Mouse (Mus musculus) cerebellum, adult 2 months (tissue): ENCODE measurements around the gene Itm2c.

ENCODE experiments used
- CTCF ChIP-seq: fragments of 200-500 bp; IDR thresholded peaks from 2 replicates; pipeline ENCODE4 v1.5.1; 2011; ENCODE audit warnings: low read depth, mild to moderate bottlenecking, control low read depth, low read length, moderate library complexity, borderline replicate concordance; ENCODE audit not compliant: insufficient read depth
- POLR2A ChIP-seq: fragments of 200-500 bp; IDR thresholded peaks from 2 replicates; pipeline ENCODE4 v1.6.1; 2011; ENCODE audit warnings: low read length, control low read depth, borderline replicate concordance; ENCODE audit not compliant: insufficient read depth

GRCm38 (mm10) chr1:85852996-85853689, 40.9 kb upstream of the Itm2c start:
- TF ChIP-seq POLR2A: no peak
- peak; percentile 100 for TF ChIP-seq CTCF
